Mouse (Mus musculus): Measurements from ENCODE around the gene Dglucy. TPM values are rescaled to one million over a fixed set of nuclear protein-coding genes. Genes with fewer than 3 reads are reported as not detected.

Dglucy gene
- polyA plus RNA-seq, 1 experiment from 2014 or later: 1.6 TPM

- 32% methylated on average over 12 of the region's 12 CpGs for WGBS (ENCODE audit: insufficient replicate concordance)
- no peak overlapping the region; the same call in 1 of the 2 replicates for H3K27ac ChIP-seq (ENCODE audit: low read depth, low read length)
- ATAC-seq (replicated peaks; ENCODE audit: insufficient number of reproducible peaks, low FRiP score, low TSS enrichment): no peak
- no peak overlapping the region for H3K4me2 ChIP-seq
- H3K4me1 ChIP-seq (ENCODE audit: control insufficient read depth, insufficient read depth, low read length): no peaks in the 10 kb centered on the region
- no peaks in the 10 kb centered on the region for H3K36me3 ChIP-seq (ENCODE audit: control insufficient read depth, insufficient read depth, low read length)
- peaks cover 4% of the 10 kb centered on the region for H3K27me3 ChIP-seq (ENCODE audit: control insufficient read depth, insufficient read depth, low read length)
- no peak overlapping the region for H3K9ac ChIP-seq (ENCODE audit: low read depth, low read length)
- no peak overlapping the region for H3K4me3 ChIP-seq (ENCODE audit: low read depth, low read length)
- H3K9me3 ChIP-seq (replicated peaks; ENCODE audit: control insufficient read depth, low read length): no peaks in the 10 kb centered on the region
Observed at GRCm38 (mm10) chr12:100887801-100888258, 109.0 kb downstream of the Dglucy start.

DNA sequence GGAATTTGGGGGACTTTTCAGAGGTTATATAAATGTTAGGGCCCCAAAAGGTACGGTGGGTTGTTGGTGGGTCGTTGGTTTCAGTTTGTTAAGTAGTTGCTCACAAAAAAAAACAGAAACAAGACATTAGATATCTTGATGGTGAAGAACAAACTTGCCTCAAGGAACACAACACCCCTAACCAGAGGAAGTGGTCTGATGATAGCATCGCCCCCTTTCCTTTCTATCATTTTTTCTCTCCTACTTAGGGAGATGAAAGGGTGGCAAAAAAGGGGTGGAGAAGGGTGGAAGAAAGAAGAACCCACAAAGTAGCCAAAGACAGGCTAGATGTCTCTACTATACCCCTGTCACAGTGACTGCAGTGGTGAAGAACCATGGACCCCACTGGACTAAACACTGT lies 111.7 kb downstream of the Dglucy start:
- Histone ChIP-seq H3K4me1 (ENCODE audit: control insufficient read depth, insufficient read depth, low read length) (no peaks in the 10 kb centered on the region), H3K9me3 (replicated peaks; ENCODE audit: control insufficient read depth, low read length) (no peaks in the 10 kb centered on the region), H3K4me3 (ENCODE audit: low read depth, low read length) (no peak overlapping the region), H3K27ac (ENCODE audit: low read depth, low read length) (no peak overlapping the region), H3K27me3 (ENCODE audit: control insufficient read depth, insufficient read depth, low read length) (peaks cover 4% of the 10 kb centered on the region), H3K4me2 (no peak overlapping the region), H3K36me3 (ENCODE audit: control insufficient read depth, insufficient read depth, low read length) (no peaks in the 10 kb centered on the region), H3K9ac (ENCODE audit: low read depth, low read length) (no peak overlapping the region)
- 75% methylated on average over 3 of the region's 3 CpGs for WGBS (ENCODE audit: insufficient replicate concordance)
- ATAC-seq (replicated peaks; ENCODE audit: insufficient number of reproducible peaks, low FRiP score, low TSS enrichment): no peak

DNA sequence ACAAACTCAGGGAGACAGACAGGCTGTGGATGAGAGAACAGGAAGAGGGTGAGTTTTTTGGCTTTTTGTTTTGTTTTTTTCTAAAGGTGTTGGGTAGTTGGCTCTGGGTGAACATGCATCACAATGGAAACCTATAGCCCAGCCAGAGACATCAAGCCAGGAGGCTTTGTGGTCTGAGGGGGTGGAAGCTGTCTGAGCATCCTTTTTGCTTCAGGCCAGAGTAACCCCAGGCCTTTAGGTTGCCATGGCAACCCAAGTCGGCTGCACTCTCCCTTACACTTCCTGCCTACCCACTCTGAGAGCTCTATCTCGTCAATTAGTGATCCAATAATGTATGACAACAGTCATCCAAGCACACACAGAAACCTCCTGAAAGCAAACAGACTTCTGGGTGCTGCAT lies 116.6 kb downstream of the Dglucy start:
- no peak overlapping the region for H3K4me2 ChIP-seq
- H3K36me3 ChIP-seq (ENCODE audit: control insufficient read depth, insufficient read depth, low read length): no peaks in the 10 kb centered on the region
- no peaks in the 10 kb centered on the region for H3K4me1 ChIP-seq (ENCODE audit: control insufficient read depth, insufficient read depth, low read length)
- no peak overlapping the region for H3K4me3 ChIP-seq (ENCODE audit: low read depth, low read length)
- H3K9me3 ChIP-seq (replicated peaks; ENCODE audit: control insufficient read depth, low read length): no peaks in the 10 kb centered on the region
- 19% methylated on average over 2 of the region's 2 CpGs for WGBS (ENCODE audit: insufficient replicate concordance)
- peaks cover 41% of the 10 kb centered on the region for H3K27me3 ChIP-seq (ENCODE audit: control insufficient read depth, insufficient read depth, low read length)
- no peak overlapping the region for H3K27ac ChIP-seq (ENCODE audit: low read depth, low read length)
- no peak for ATAC-seq (replicated peaks; ENCODE audit: insufficient number of reproducible peaks, low FRiP score, low TSS enrichment)
- no peak overlapping the region for H3K9ac ChIP-seq (ENCODE audit: low read depth, low read length)

- Histone ChIP-seq H3K4me3 (ENCODE audit: low read depth, low read length) (no peak overlapping the region), H3K4me2 (no peak overlapping the region), H3K4me1 (ENCODE audit: control insufficient read depth, insufficient read depth, low read length) (no peaks in the 10 kb centered on the region), H3K9ac (ENCODE audit: low read depth, low read length) (no peak overlapping the region), H3K27me3 (ENCODE audit: control insufficient read depth, insufficient read depth, low read length) (peaks cover 50% of the 10 kb centered on the region), H3K9me3 (replicated peaks; ENCODE audit: control insufficient read depth, low read length) (no peaks in the 10 kb centered on the region), H3K27ac (ENCODE audit: low read depth, low read length) (no peak overlapping the region), H3K36me3 (ENCODE audit: control insufficient read depth, insufficient read depth, low read length) (no peaks in the 10 kb centered on the region)
- no peak for ATAC-seq (replicated peaks; ENCODE audit: insufficient number of reproducible peaks, low FRiP score, low TSS enrichment)
- WGBS (ENCODE audit: insufficient replicate concordance): 16% methylated on average over 3 of the region's 3 CpGs
Observed at GRCm38 (mm10) chr12:100896661-100897060, 117.8 kb downstream of the Dglucy start.

DNA sequence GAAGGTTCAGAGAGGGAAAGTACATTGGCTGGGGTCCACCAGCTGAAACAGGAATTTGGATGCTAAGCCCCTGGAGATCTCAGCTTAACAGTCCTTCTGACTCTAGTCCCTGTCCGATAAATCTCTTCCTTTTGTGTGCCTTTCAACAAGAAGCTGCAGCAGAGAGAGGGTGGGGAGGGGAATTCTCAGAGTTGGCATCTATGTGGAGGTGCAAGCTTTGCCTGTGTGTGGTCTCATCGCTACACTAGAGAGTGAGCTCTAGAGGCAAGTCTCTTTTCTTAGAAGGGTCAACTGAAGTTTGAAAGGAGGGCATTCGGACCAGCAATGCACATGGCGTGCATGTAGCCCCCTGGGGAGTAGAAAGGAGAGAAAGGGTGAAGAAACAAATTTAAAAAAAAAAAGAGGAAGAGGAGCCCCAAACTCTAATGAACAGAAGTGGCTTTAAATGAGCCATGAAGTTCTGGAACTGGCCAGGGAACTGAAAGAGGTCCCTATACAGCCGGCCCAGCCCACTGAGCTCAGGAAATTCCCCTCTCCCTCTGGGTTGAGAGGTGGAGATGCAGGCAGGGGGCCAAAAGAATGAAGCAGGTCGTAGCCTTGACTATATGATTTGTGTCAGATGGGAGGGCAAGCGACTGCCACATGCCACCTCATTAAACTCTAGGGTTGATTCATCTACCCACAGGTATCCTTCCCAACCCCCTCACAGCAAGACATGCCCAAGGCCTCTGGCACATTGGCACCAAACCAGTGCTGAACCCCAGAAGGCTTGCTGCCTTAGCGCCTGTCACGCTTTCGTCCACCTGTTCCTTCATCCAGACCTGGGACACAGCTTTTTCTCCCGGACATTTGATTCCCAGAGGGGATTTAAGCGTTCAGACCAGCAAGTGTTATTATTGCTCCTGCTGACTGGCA lies 119.1 kb downstream of the Dglucy start:
- no peak overlapping the region for H3K4me2 ChIP-seq
- 43% methylated on average over 12 of the region's 12 CpGs for WGBS (ENCODE audit: insufficient replicate concordance)

DNA sequence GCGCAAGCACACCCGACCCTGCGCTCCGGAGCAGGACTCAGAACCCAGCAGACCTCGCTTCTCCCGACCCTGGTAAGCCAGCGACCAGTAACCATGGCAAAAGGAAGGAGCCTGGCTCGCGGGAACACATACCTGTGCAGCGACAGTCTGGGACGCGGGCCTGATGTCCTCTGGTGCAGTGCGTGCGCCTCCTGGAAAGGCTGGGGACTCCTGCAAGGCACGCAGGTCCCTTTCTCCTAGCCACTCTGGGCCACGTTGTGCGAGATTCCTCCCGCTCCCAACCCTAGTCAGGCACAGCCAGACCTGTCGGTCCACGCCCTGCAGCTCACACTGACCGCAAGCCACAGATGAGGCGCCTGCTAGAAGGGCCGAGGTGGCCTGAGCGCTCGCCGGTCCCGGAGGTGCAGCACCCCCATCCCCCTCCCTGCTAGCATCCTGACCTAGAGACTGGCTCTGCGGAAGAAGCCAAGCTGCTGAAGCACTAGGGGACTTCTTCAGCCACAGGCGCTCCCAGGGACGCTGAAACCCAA lies 120.3 kb downstream of the Dglucy start:
- Histone ChIP-seq H3K27me3 (ENCODE audit: control insufficient read depth, insufficient read depth, low read length) (peaks cover 62% of the 10 kb centered on the region), H3K4me3 (ENCODE audit: low read depth, low read length) (peak overlapping the region; percentile 26), H3K4me1 (ENCODE audit: control insufficient read depth, insufficient read depth, low read length) (no peaks in the 10 kb centered on the region), H3K4me2 (peak overlapping the region; percentile 62), H3K27ac (ENCODE audit: low read depth, low read length) (no peak overlapping the region), H3K36me3 (ENCODE audit: control insufficient read depth, insufficient read depth, low read length) (no peaks in the 10 kb centered on the region), H3K9ac (ENCODE audit: low read depth, low read length) (no peak overlapping the region), H3K9me3 (replicated peaks; ENCODE audit: control insufficient read depth, low read length) (no peaks in the 10 kb centered on the region)
- no peak for ATAC-seq (replicated peaks; ENCODE audit: insufficient number of reproducible peaks, low FRiP score, low TSS enrichment)
- WGBS (ENCODE audit: insufficient replicate concordance): 1% methylated on average over 29 of the region's 30 CpGs

More for the DNA sequence above, 119.1 kb downstream of the Dglucy start:
- Histone ChIP-seq H3K4me1 (ENCODE audit: control insufficient read depth, insufficient read depth, low read length) (no peaks in the 10 kb centered on the region), H3K27ac (ENCODE audit: low read depth, low read length) (no peak overlapping the region), H3K4me3 (ENCODE audit: low read depth, low read length) (no peak overlapping the region), H3K27me3 (ENCODE audit: control insufficient read depth, insufficient read depth, low read length) (peaks cover 62% of the 10 kb centered on the region), H3K9ac (ENCODE audit: low read depth, low read length) (no peak overlapping the region), H3K36me3 (ENCODE audit: control insufficient read depth, insufficient read depth, low read length) (no peaks in the 10 kb centered on the region), H3K9me3 (replicated peaks; ENCODE audit: control insufficient read depth, low read length) (no peaks in the 10 kb centered on the region)
- no peak for ATAC-seq (replicated peaks; ENCODE audit: insufficient number of reproducible peaks, low FRiP score, low TSS enrichment)

DNA sequence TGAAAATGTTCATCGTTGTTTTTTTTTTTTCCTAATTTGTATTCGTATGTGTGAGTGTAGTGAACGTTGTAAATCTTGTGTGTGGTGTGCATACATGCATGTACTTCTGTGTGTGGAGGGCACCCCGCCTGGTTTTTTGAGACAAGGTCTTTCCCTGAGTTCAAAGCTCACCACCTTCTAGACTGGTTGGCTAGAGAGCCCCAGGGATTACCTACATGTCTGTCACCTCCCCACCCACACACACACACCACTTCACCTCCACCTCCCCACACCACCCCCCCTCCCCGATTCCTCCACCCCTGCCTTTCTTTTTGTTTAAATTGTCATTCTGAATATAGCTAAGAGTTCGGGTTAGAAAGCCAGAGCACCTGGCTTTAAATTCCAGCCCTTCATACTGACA lies 122.0 kb downstream of the Dglucy start:
- Histone ChIP-seq H3K4me2 (no peak overlapping the region), H3K36me3 (ENCODE audit: control insufficient read depth, insufficient read depth, low read length) (no peaks in the 10 kb centered on the region), H3K9ac (ENCODE audit: low read depth, low read length) (no peak overlapping the region), H3K4me1 (ENCODE audit: control insufficient read depth, insufficient read depth, low read length) (no peaks in the 10 kb centered on the region), H3K9me3 (replicated peaks; ENCODE audit: control insufficient read depth, low read length) (no peaks in the 10 kb centered on the region), H3K4me3 (ENCODE audit: low read depth, low read length) (no peak overlapping the region), H3K27ac (ENCODE audit: low read depth, low read length) (no peak overlapping the region), H3K27me3 (ENCODE audit: control insufficient read depth, insufficient read depth, low read length) (peaks cover 61% of the 10 kb centered on the region)
- 71% methylated on average over 6 of the region's 6 CpGs for WGBS (ENCODE audit: insufficient replicate concordance)
- ATAC-seq (replicated peaks; ENCODE audit: insufficient number of reproducible peaks, low FRiP score, low TSS enrichment): no peak

GRCm38 (mm10) chr12:100901386-100901785 lies 122.5 kb downstream of the Dglucy start:
- 66% methylated on average over 6 of the region's 6 CpGs for WGBS (ENCODE audit: insufficient replicate concordance)
- H3K4me2 ChIP-seq: no peak overlapping the region
- H3K9me3 ChIP-seq (replicated peaks; ENCODE audit: control insufficient read depth, low read length): no peaks in the 10 kb centered on the region
- no peak overlapping the region for H3K4me3 ChIP-seq (ENCODE audit: low read depth, low read length)
- H3K27ac ChIP-seq (ENCODE audit: low read depth, low read length): no peak overlapping the region
- peaks cover 59% of the 10 kb centered on the region for H3K27me3 ChIP-seq (ENCODE audit: control insufficient read depth, insufficient read depth, low read length)
- ATAC-seq (replicated peaks; ENCODE audit: insufficient number of reproducible peaks, low FRiP score, low TSS enrichment): no peak
- no peaks in the 10 kb centered on the region for H3K4me1 ChIP-seq (ENCODE audit: control insufficient read depth, insufficient read depth, low read length)
- H3K9ac ChIP-seq (ENCODE audit: low read depth, low read length): no peak overlapping the region
- no peaks in the 10 kb centered on the region for H3K36me3 ChIP-seq (ENCODE audit: control insufficient read depth, insufficient read depth, low read length)

Data from heart, embryonic 11.5 days (tissue).